Mouse (Mus musculus): Measurements from ENCODE around the gene Trim8. TPM values are rescaled to one million over a fixed set of nuclear protein-coding genes. Genes with fewer than 3 reads are reported as not detected.

The Trim8 gene
- total RNA-seq, 1 experiment from 2014 or later, result 50.9 TPM

DNA sequence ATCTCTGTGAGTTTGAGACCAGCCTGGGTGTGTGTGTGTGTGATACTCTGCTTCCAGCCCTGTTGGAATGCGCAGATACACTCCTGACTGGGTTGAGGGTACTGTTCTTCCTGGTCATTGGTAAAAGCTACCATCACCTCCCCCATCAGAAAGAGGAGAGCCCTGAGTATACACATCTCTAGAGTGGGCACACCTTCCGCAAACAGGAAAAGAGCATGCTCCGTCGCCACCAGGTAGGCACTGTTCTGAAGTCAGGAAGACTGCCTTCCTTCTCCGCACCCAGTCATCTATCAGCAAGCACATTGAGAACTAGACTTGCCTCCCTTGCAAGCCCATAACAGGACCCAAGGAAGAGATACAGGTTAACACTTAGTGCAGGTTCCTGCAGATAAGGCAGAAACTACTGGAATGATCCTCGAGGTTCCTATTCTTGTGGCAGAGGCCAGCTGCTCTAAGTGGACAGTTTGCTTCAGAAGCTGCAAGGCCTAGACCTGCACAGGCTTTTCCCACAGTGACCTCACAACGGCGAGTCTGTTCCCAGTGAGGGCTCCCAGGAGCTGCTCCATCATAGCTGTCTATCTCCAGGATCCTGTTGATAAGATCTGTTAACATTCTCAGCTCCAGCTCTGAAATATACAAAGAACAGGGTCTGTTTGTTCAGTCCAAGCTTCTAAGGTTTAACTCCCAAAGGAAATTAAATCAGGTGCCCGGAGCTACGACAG lies 20.7 kb upstream of the Trim8 start:
- DNase-seq, result no peak

DNA sequence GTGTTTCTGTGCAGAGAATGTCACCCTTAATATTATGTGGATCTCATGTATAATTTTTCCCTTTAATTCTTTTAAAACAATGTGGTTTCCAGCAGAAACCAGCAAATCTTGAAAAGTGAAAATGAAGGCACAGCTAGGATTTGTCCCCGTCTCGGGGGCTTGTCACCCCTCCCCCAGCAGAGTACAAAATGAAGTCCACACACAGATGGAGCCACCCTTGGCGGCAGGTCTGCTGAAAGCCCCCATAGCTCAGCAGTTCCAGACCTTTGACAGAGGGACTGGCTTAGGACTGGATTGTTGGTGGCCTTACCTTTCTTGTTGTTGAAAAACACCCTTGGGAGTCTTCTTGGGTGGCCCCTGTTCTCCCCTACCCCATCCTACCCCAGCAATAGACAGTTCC lies 20.1 kb upstream of the Trim8 start:
- no peak for DNase-seq

GRCm38 (mm10) chr19:46481756-46482155 lies 19.7 kb upstream of the Trim8 start:
- no peak for DNase-seq

- no peak for DNase-seq
Observed at GRCm38 (mm10) chr19:46482896-46483516, 18.5 kb upstream of the Trim8 start.

- peak; percentile 46 for DNase-seq
Observed at GRCm38 (mm10) chr19:46483701-46484328, 17.7 kb upstream of the Trim8 start.

DNA sequence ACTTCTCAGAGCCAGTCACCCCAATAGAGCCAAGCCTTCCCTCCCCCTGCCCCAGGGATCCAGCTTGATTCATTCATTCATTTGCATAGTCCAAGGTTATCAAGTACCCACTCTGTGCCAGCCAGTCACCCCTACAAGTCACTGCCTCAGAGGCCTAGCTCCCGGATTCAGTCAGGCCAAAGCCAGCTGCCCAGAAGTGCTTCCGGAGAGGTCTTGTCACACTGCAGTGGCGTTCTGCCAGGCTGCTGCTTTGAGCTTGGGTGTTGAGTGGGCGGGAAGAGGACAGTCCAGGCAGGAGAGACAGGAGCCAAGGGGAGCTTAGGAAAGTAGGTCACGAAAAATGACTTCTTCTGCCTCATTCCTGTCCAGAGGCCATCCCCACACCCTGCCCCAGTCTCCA lies 17.0 kb upstream of the Trim8 start:
- peak; percentile 87 for DNase-seq

DNA sequence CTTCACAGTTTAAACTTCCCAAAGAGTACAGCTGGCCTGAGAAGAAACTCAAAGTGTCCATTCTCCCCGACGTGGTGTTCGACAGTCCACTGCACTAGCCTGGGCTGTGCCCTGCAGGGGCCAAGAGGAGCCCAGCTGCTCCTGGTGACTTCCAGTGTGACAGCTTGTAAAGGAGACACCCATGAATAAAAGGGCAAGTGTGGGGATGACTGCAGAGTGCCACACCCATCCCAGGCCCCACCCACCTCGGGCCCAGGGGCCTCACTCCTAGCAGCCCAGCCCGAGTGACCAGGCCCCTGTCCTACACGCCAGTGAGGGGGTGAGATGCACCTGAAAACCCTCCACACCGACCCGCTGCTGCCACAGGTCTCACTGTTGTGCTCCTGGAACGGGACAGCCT lies 15.7 kb upstream of the Trim8 start:
- DNase-seq, result no peak

- no peak for DNase-seq
Observed at GRCm38 (mm10) chr19:46486709-46487108, 14.8 kb upstream of the Trim8 start.

DNA sequence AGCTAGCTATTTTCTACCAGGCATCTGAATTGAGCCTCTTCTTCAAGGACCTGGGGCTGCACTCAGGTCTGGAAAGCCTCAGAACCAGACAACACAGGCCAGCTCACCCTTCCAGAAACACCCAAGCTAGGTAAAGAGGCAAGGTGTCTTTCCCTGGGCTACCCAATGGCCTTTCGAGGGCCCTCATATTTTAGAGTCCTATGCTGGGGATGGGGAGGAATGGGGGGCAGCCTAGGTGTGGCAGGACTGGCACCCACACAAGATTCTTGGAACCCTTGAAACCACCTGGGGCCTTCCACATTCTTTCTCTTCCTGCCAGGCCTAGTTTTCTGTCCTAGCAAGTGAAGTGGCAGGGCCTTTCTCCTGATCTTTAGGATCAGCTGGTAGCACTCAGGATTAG lies 12.1 kb upstream of the Trim8 start:
- no peak for DNase-seq

GRCm38 (mm10) chr19:46490634-46491033 lies 10.9 kb upstream of the Trim8 start:
- no peak for DNase-seq

DNA sequence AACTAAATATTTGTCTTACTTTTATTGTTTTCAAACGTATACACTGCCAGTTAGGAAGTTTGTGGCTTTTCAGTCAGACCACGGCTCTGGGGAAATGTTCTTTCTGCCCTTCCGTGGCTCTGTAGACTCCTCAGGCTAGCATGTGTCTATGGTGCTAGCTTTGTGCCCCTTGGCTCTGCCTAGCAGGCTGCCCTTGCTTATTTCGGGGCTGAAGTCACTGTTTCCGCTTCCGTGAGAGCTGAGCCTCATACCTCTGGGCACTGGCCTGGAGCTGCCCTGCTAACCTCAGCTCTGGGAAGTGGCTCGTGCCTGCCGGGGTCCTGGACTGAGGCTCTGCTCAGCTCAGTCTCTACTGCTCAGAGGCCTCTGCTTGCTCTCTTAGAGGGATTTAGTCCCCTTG lies 6.4 kb upstream of the Trim8 start:
- DNase-seq, result no peak

GRCm38 (mm10) chr19:46497230-46497629 lies 4.3 kb upstream of the Trim8 start:
- DNase-seq, result no peak

GRCm38 (mm10) chr19:46499539-46499835 lies 2.0 kb upstream of the Trim8 start:
- DNase-seq, result no peak

DNA sequence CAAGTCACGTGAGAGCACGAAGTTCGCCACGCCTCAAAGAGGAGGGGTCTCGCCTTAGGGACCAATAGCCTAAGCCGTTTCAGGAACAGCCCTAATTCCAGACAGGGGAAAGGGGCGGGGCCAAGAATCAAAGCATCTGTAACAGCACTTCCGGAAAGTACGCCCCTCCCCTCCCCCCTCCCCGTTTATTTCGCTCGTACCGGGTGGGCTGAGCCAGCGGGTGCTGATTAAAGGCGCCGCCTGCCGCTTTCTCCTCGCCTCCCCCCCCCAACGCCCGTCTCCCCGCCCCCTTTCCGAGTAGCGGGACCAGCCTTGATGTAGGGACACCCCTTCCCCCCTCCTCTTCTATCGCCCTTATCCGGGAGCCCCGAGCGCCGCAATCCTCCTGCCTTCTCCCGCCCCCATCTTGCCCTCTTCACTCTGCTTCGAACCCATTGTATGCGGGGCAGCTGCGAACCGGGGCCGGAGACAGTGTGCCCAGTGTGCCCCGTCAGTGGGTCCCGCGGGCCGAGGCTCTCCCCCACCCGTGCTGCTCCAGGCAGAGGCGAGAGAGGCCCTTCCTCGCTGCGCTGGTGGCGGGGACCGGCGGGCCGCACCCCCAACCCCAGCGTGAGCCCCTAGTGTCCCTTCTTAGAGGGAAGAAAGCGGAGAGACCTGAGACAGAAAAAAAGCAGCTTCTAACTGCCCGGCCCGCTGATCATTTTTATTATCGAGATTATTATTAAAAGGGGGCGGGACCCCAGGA lies 1.5 kb upstream of the Trim8 start:
- peak; percentile 91 for DNase-seq

- DNase-seq, result peak; percentile 64
Observed at GRCm38 (mm10) chr19:46500581-46501341, 741 bp upstream of the Trim8 start.

DNA sequence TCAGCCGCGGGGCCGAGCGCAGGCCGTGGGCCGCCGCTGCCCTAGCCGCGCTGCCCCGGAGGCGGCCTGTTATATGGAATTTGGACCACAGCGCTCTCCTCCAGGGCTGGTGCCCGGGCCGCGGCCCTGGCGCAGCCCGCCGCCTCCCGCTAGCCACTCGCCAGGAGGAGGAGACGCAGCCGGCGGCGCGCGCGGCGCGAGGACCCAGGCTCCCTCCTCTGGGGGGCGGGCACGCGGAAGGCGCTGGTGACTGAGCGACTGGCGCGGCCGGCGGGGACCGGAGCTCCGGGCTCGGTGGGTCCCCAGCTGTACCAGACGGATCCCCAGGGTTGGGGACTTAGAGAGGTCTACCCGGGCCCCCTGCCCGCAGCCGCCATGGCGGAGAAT lies 560 bp downstream of the Trim8 start:
- DNase-seq, result peak; percentile 85

GRCm38 (mm10) chr19:46502471-46503166 lies 1.1 kb downstream of the Trim8 start:
- peak; percentile 90 for DNase-seq

DNA sequence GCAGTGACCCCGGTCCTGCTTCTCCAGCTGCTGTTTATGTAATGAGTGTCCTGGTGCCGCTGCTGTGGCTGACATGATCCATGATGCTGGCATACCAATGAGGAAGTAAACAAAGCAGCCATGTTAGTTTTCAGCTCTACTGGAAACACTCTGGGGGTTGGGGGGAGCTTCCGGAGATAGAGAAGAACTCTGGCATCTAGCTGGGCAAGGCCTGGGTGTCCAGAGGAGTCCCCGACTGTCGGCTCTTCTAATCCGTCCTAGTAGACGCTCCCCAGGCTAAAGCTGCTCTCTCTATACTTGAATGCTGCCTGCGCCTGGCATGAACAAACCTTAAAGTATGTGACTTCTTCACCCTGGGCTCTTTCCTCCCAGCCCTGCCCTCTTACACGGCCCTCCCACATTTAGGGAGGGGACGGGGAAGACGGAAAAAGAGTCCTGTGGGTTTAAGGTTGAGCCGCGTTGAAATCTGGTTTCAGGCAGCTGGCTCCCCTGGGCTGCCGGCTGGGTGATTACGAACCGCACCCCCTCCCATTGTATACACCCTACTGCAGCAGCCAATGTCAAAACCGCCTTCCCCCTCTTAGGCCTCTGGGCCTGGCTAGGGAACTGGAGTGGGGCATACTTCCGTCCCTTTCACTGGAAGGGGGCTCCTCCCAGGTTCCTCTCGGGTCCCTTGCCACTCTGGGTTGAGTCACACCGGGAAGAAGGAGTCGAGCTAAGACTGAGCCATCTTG lies 2.0 kb downstream of the Trim8 start:
- DNase-seq, result peak; percentile 71

GRCm38 (mm10) chr19:46504085-46504552 lies 2.6 kb downstream of the Trim8 start:
- no peak for DNase-seq

- DNase-seq, result no peak
Observed at GRCm38 (mm10) chr19:46504822-46505417, 3.4 kb downstream of the Trim8 start.

Data from adrenal gland, postnatal 25 days (tissue).